Mouse (Mus musculus) G1E (cell line): ENCODE measurements at regions not wholly inside any gene's neighbourhood (a gene's known extent, or its start where the extent isn't known, plus 50 kb on each side); places are given as distances from the start of the nearest gene placed in this dataset.

Experiments used
- CTCF ChIP-seq: IDR thresholded peaks from 2 replicates; pipeline ENCODE4 v1.5.1; 2012; ENCODE audit warnings: low read depth, low read length, inconsistent platforms, mixed read lengths
- TAL1 ChIP-seq: conservative IDR thresholded peaks from 2 replicates; pipeline ENCODE4 v1.6.1; 2012; ENCODE audit warnings: low read depth, low read length, inconsistent platforms, mixed read lengths

DNA sequence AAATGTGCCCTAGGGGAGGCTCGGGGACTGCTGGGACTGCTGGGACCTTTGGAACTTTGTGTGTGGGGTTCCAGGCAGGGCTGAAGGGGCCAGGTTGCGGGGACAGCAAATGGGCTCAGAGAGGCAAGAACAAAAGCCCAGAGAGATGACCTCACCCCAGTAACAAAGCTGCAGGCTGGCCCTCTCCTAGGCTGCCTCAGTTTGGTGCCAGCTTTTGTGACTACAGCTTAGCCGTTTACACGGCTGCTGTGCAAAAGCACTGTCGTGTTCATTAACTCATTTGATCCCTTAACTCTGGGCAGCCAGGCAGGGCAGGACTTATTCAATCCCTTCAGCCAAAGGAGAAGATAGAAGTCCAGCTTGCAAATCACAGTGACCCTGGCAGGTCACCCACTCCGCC lies 137.3 kb upstream of the Dynlrb2 start:
- TF ChIP-seq CTCF, result no peak
- TF ChIP-seq TAL1, result no peak
